Mouse (Mus musculus): ENCODE measurements at regions not wholly inside any gene's neighbourhood (a gene's known extent, or its start where the extent isn't known, plus 50 kb on each side); places are given as distances from the start of the nearest gene placed in this dataset.

DNA sequence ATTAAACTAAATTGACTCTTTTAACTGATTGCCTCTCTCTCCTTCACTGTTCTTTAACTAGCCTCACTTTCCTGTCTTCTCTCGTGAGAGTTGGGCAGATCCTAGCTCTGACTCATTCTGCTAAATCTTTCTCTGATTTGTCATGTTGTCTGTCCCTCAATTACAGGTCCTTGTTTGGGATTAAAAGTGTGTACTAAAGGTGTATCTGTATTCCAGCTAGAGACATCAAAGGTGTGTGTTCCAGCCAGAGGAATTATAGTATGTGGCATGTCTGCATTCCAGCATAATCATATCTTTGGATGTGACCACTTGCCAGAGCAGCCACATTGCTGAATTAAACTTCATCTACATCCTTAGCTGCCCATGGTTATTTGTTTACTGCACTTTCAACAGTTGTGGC lies 167.5 kb upstream of the Fam83b start:
- Histone ChIP-seq H3K27me3 (ENCODE audit: control insufficient read depth, insufficient read depth, insufficient read length) (no peaks in the 10 kb centered on the region), H3K36me3 (ENCODE audit: control insufficient read depth, insufficient read depth) (no peaks in the 10 kb centered on the region), H3ac (ENCODE audit: control insufficient read depth, insufficient read length, low read depth) (no peak overlapping the region), H3K79me2 (ENCODE audit: control insufficient read depth, insufficient read depth) (no peaks in the 10 kb centered on the region), H3K79me3 (ENCODE audit: low read depth) (no peaks in the 10 kb centered on the region), H3K4me3 (ENCODE audit: insufficient read depth, poor library complexity, severe bottlenecking) (no peak overlapping the region)
- TF ChIP-seq MYOD1 (IDR thresholded peaks at IDR 0.05; ENCODE audit: control insufficient read depth, insufficient read length, low read depth) (no peak), CEBPB (IDR thresholded peaks at IDR 0.05; ENCODE audit: low read depth) (no peak), MAX (IDR thresholded peaks at IDR 0.05) (no peak), CTCF (IDR thresholded peaks at IDR 0.05; ENCODE audit: control insufficient read depth, insufficient read depth, insufficient read length) (no peak), USF1 (IDR thresholded peaks at IDR 0.05; ENCODE audit: low read depth) (no peak), MYOG (IDR thresholded peaks at IDR 0.05; ENCODE audit: control insufficient read depth, extremely low read depth, insufficient read length) (no peak)

DNA sequence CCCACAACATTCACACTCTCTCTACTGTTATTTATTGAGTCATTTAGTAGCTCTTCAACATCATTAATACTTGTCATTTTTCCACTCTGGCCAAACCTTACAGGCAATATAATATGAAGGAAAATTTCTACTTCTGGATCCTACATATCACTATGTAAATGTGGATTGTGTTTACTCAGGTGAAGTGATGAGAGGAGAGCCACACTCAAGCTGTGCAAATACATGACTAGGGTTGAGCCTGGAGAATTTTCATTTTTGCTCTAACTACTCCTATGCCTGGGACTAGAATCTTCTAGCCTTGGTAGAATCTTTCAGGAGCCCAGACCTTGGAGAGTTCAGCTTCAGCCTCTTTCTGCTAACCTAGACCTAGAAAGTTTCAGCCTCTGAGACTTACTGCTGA lies 166.9 kb upstream of the Fam83b start:
- H3K79me3 ChIP-seq (ENCODE audit: low read depth): no peaks in the 10 kb centered on the region
- no peak overlapping the region for H3ac ChIP-seq (ENCODE audit: control insufficient read depth, insufficient read length, low read depth)
- no peaks in the 10 kb centered on the region for H3K79me2 ChIP-seq (ENCODE audit: control insufficient read depth, insufficient read depth)
- H3K36me3 ChIP-seq (ENCODE audit: control insufficient read depth, insufficient read depth): no peaks in the 10 kb centered on the region
- no peak overlapping the region for H3K4me3 ChIP-seq (ENCODE audit: insufficient read depth, poor library complexity, severe bottlenecking)
- TF ChIP-seq CEBPB (IDR thresholded peaks at IDR 0.05; ENCODE audit: low read depth): no peak
- TF ChIP-seq FOSL1 (IDR thresholded peaks at IDR 0.05; ENCODE audit: insufficient read depth, low read length, poor library complexity, severe bottlenecking): no peak
- TF ChIP-seq MYOD1 (IDR thresholded peaks at IDR 0.05; ENCODE audit: control insufficient read depth, insufficient read length, low read depth): no peak
- TF ChIP-seq MYOG (IDR thresholded peaks at IDR 0.05; ENCODE audit: control insufficient read depth, extremely low read depth, insufficient read length): no peak
- no peak for TF ChIP-seq USF1 (IDR thresholded peaks at IDR 0.05; ENCODE audit: low read depth)
- TF ChIP-seq MAX (IDR thresholded peaks at IDR 0.05): no peak
- TF ChIP-seq CTCF (IDR thresholded peaks at IDR 0.05; ENCODE audit: control insufficient read depth, insufficient read depth, insufficient read length): no peak
- H3K27me3 ChIP-seq (ENCODE audit: control insufficient read depth, insufficient read depth, insufficient read length): no peaks in the 10 kb centered on the region

DNA sequence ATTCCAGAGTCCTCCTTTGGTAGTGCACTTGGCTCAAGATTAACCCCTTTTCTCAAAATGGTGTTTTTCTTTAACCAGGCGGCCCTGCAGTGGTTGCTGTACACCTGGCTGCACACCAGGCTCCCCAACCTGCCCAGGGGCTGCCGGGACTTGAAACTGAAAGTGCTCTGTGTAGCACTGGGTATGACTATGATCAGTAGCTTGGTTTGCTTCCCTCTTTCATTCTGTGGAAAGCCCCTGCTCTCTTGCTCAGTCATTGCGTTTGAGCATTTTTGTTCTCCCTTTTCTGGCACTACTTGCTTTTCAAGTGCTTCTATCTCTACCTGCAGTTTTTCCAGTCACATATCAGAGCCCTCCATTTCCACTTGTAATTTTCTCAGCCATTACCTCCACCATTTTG lies 156.0 kb upstream of the Fam83b start:
- TF ChIP-seq CEBPB (IDR thresholded peaks at IDR 0.05; ENCODE audit: low read depth) (no peak), MAX (IDR thresholded peaks at IDR 0.05) (no peak), MYOD1 (IDR thresholded peaks at IDR 0.05; ENCODE audit: control insufficient read depth, insufficient read length, low read depth) (no peak)
- no peaks in the 10 kb centered on the region for H3K79me2 ChIP-seq (ENCODE audit: control insufficient read depth, insufficient read depth)
- no peaks in the 10 kb centered on the region for H3K36me3 ChIP-seq (ENCODE audit: control insufficient read depth, insufficient read depth)
- no peaks in the 10 kb centered on the region for H3K27me3 ChIP-seq (ENCODE audit: control insufficient read depth, insufficient read depth, insufficient read length)
- H3K4me3 ChIP-seq (ENCODE audit: insufficient read depth, poor library complexity, severe bottlenecking): no peak overlapping the region
- no peaks in the 10 kb centered on the region for H3K79me3 ChIP-seq (ENCODE audit: low read depth)
- H3ac ChIP-seq (ENCODE audit: control insufficient read depth, insufficient read length, low read depth): no peak overlapping the region

DNA sequence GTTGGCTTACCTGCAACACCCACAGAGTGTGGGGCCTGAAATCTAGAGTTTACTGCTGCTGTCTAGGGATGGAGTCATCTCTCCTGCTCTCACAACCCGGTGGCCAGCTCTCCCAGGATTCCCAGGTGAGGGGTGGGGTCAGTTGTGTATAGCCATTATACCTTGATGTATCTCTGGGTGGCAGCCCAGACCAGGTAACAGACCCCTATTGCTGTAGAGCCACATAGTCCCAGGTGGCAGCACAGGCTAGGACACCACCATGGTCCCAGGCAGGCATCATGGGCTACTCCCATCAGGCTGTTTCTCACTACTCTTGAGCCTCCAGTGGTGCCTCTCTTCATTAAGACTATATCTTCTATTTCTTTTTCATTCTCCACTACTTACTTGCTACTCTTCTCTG lies 148.9 kb upstream of the Fam83b start:
- Histone ChIP-seq H3K4me3 (ENCODE audit: insufficient read depth, poor library complexity, severe bottlenecking) (no peak overlapping the region), H3ac (ENCODE audit: control insufficient read depth, insufficient read length, low read depth) (no peak overlapping the region), H3K79me2 (ENCODE audit: control insufficient read depth, insufficient read depth) (no peaks in the 10 kb centered on the region)

DNA sequence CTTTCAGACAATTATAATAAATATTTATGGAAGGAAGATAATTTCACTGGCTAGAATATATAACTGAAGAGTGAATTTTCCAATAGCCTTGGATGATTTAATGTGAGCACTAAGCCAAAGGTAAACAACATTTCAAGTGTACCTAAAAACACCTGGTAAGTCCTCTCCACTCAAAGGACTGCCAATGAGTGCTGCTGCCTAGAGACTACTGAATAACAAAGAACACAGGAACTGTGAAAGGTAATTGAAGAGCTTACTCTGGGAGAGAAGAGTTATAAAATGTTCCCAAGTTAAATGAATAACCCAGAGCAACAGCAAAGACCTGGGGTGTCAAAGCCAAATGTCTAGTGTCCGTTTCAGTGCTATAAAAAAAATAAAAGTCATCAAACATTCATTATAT lies 139.5 kb upstream of the Fam83b start:
- TF ChIP-seq MYOG (IDR thresholded peaks at IDR 0.05; ENCODE audit: control insufficient read depth, extremely low read depth, insufficient read length): no peak
- no peak for TF ChIP-seq CTCF (IDR thresholded peaks at IDR 0.05; ENCODE audit: control insufficient read depth, insufficient read depth, insufficient read length)
- no peak for TF ChIP-seq FOSL1 (IDR thresholded peaks at IDR 0.05; ENCODE audit: insufficient read depth, low read length, poor library complexity, severe bottlenecking)
- TF ChIP-seq MYOD1 (IDR thresholded peaks at IDR 0.05; ENCODE audit: control insufficient read depth, insufficient read length, low read depth): no peak
- TF ChIP-seq USF1 (IDR thresholded peaks at IDR 0.05; ENCODE audit: low read depth): no peak
- TF ChIP-seq MAX (IDR thresholded peaks at IDR 0.05): no peak
- TF ChIP-seq CEBPB (IDR thresholded peaks at IDR 0.05; ENCODE audit: low read depth): no peak
- H3K27me3 ChIP-seq (ENCODE audit: control insufficient read depth, insufficient read depth, insufficient read length): no peaks in the 10 kb centered on the region
- H3K79me3 ChIP-seq (ENCODE audit: low read depth): no peaks in the 10 kb centered on the region
- no peaks in the 10 kb centered on the region for H3K79me2 ChIP-seq (ENCODE audit: control insufficient read depth, insufficient read depth)
- H3K4me3 ChIP-seq (ENCODE audit: insufficient read depth, poor library complexity, severe bottlenecking): no peak overlapping the region
- no peak overlapping the region for H3ac ChIP-seq (ENCODE audit: control insufficient read depth, insufficient read length, low read depth)
- no peaks in the 10 kb centered on the region for H3K36me3 ChIP-seq (ENCODE audit: control insufficient read depth, insufficient read depth)

More for the DNA sequence above, 148.9 kb upstream of the Fam83b start:
- no peaks in the 10 kb centered on the region for H3K79me3 ChIP-seq (ENCODE audit: low read depth)
- H3K27me3 ChIP-seq (ENCODE audit: control insufficient read depth, insufficient read depth, insufficient read length): no peaks in the 10 kb centered on the region
- no peaks in the 10 kb centered on the region for H3K36me3 ChIP-seq (ENCODE audit: control insufficient read depth, insufficient read depth)
- no peak for TF ChIP-seq FOSL1 (IDR thresholded peaks at IDR 0.05; ENCODE audit: insufficient read depth, low read length, poor library complexity, severe bottlenecking)
- TF ChIP-seq MAX (IDR thresholded peaks at IDR 0.05): no peak
- no peak for TF ChIP-seq MYOD1 (IDR thresholded peaks at IDR 0.05; ENCODE audit: control insufficient read depth, insufficient read length, low read depth)
- no peak for TF ChIP-seq MYOG (IDR thresholded peaks at IDR 0.05; ENCODE audit: control insufficient read depth, extremely low read depth, insufficient read length)
- no peak for TF ChIP-seq CEBPB (IDR thresholded peaks at IDR 0.05; ENCODE audit: low read depth)
- no peak for TF ChIP-seq USF1 (IDR thresholded peaks at IDR 0.05; ENCODE audit: low read depth)
- no peak for TF ChIP-seq CTCF (IDR thresholded peaks at IDR 0.05; ENCODE audit: control insufficient read depth, insufficient read depth, insufficient read length)

DNA sequence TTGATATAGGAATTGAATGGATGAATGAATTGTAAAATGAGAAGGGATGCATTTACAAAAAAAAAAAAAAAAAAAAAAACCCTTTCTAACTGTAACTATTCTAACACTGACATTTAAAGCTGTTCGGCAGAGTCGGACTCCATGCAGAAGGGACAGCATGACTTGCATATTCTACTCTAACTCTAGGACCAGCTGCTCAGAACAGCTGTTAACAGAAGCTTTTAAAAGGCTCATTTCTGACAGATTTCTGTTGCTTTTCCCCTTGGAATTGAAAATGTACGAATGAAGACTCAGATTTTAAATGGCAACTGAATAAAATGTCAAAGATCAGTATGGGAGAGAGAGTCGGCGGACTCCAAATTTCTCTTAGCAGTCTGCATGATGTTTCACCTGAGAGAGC lies 138.9 kb upstream of the Fam83b start:
- no peak for TF ChIP-seq MYOG (IDR thresholded peaks at IDR 0.05; ENCODE audit: control insufficient read depth, extremely low read depth, insufficient read length)
- TF ChIP-seq MYOD1 (IDR thresholded peaks at IDR 0.05; ENCODE audit: control insufficient read depth, insufficient read length, low read depth): no peak
- TF ChIP-seq CEBPB (IDR thresholded peaks at IDR 0.05; ENCODE audit: low read depth): no peak
- no peak for TF ChIP-seq MAX (IDR thresholded peaks at IDR 0.05)
- TF ChIP-seq CTCF (IDR thresholded peaks at IDR 0.05; ENCODE audit: control insufficient read depth, insufficient read depth, insufficient read length): no peak
- TF ChIP-seq FOSL1 (IDR thresholded peaks at IDR 0.05; ENCODE audit: insufficient read depth, low read length, poor library complexity, severe bottlenecking): no peak
- no peak for TF ChIP-seq USF1 (IDR thresholded peaks at IDR 0.05; ENCODE audit: low read depth)
- Histone ChIP-seq H3K79me2 (ENCODE audit: control insufficient read depth, insufficient read depth) (no peaks in the 10 kb centered on the region), H3ac (ENCODE audit: control insufficient read depth, insufficient read length, low read depth) (no peak overlapping the region), H3K4me3 (ENCODE audit: insufficient read depth, poor library complexity, severe bottlenecking) (no peak overlapping the region), H3K36me3 (ENCODE audit: control insufficient read depth, insufficient read depth) (no peaks in the 10 kb centered on the region), H3K27me3 (ENCODE audit: control insufficient read depth, insufficient read depth, insufficient read length) (no peaks in the 10 kb centered on the region), H3K79me3 (ENCODE audit: low read depth) (no peaks in the 10 kb centered on the region)
